Mouse (Mus musculus) cerebellum, adult 2 months (tissue): ENCODE data around the gene Fam185a. TPM values are rescaled to one million over a fixed set of nuclear protein-coding genes. Genes with fewer than 3 reads are reported as not detected.

Experiments
- DNase-seq, 2 experiments: peaks; one replicate each; pipeline ENCODE4 v3.0.0; 2021
- H3K27ac ChIP-seq: fragments of 200-500 bp; 2 replicates; pipeline ENCODE4 v1.5.1; 2012; ENCODE audit warnings: low read length, control low read depth, inconsistent platforms; ENCODE audit not compliant: insufficient read depth
- H3K27me3 ChIP-seq: fragments of 200-500 bp; 2 replicates; pipeline ENCODE4 v1.6.1; 2012; ENCODE audit warnings: inconsistent platforms, mild to moderate bottlenecking, low read length, moderate library complexity; ENCODE audit not compliant: control insufficient read depth, insufficient read depth
- H3K4me1 ChIP-seq: fragments of 200-500 bp; 2 replicates; pipeline ENCODE4 v1.6.1; 2011; ENCODE audit warnings: low read length; ENCODE audit not compliant: control insufficient read depth, insufficient read depth
- H3K4me3 ChIP-seq: fragments of 200-500 bp; replicated peaks from 2 replicates; pipeline ENCODE3; 2011; ENCODE audit warnings: mild to moderate bottlenecking, low read depth, low read length, control low read depth; ENCODE audit not compliant: insufficient read depth
- CTCF ChIP-seq: fragments of 200-500 bp; IDR thresholded peaks from 2 replicates; pipeline ENCODE4 v1.5.1; 2011; ENCODE audit warnings: low read depth, mild to moderate bottlenecking, control low read depth, low read length, moderate library complexity, borderline replicate concordance; ENCODE audit not compliant: insufficient read depth
- POLR2A ChIP-seq: fragments of 200-500 bp; IDR thresholded peaks from 2 replicates; pipeline ENCODE4 v1.6.1; 2011; ENCODE audit warnings: low read length, control low read depth, borderline replicate concordance; ENCODE audit not compliant: insufficient read depth
- WGBS: fragments of 180-500 bp; shearing (Covaris S2); methylation state at CpG from one replicate; pipeline ENCODE4 v1.1.7; 2018; 5-methylcytosine and 5-hydroxymethylcytosine counted together
- polyA plus RNA-seq: library from polyadenylated mRNA; depleted of rRNA; stranded (reverse); fragments of >200 nt; gene quantifications from 2 replicates; pipeline ENCODE4 v1.2.3, GENCODE M21; 2012; rRNA removed

Fam185a gene
- polyA plus RNA-seq, 1 experiment, result 8.0 TPM

DNA sequence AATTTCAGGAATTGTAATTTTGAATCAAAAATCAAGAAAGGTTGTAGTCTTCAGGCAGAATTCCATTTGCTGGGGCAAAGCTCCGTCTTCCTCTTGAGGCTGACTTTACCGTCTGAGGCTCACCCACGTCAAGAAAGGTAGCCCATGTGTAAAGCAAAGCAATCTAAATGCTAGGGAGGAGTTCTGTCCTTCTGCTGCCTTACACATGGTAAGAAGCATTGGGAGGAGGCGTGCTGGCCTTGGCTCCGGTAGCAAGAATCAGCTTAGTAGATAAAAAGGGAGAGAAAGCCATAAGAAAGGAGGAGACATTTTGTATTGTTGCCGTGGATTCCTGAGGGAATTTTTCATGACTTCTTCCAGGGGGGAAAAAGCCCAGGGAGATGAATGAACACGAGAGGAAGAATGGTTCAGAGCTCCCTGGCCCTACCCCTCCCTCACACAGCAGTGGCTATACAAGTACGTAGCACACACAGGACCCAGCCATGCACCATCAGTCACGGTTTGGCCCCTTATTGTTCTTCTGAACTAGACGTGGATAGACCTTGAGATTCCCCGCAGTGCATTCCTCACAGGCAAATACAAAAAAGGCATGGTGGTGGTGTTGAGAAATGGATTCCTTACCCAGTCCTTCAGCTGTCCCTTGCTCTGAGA is 102.2 kb downstream of the Fam185a start:
- H3K4me3 ChIP-seq, result no peak overlapping the region
- no peak overlapping the region for H3K27ac ChIP-seq
- no peaks in the 10 kb centered on the region for H3K27me3 ChIP-seq
- DNase-seq, result no peak
- no peak for TF ChIP-seq CTCF
- TF ChIP-seq POLR2A, result no peak
- WGBS, result 34% methylated on average over 11 of the region's 11 CpGs
- no peaks in the 10 kb centered on the region for H3K4me1 ChIP-seq

DNA sequence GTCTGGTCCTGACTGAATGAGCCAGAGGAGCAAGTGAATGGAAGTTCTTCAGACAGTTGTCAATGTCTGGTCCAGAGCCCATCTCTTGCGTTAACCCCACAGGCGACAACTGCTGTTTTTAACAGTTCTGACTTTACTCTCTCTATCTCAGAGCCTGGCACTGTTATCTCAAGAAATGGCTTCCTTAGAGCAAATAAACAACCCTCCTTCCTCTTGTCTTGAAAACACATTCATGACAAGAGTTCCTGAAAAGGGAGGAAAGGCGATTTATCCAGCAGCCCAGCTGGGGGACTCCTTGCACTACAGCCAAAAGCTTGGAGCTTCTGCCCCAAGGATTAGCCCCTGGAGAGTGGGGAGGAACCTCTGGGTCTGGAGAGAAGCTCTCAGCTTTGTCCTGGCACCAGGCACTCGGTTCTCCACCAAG is 102.7 kb downstream of the Fam185a start:
- 30% methylated on average over 4 of the region's 4 CpGs for WGBS
- Histone ChIP-seq H3K4me1 (no peaks in the 10 kb centered on the region), H3K4me3 (no peak overlapping the region), H3K27ac (no peak overlapping the region), H3K27me3 (no peaks in the 10 kb centered on the region)
- TF ChIP-seq CTCF, result no peak
- TF ChIP-seq POLR2A, result no peak
- no peak for DNase-seq

DNA sequence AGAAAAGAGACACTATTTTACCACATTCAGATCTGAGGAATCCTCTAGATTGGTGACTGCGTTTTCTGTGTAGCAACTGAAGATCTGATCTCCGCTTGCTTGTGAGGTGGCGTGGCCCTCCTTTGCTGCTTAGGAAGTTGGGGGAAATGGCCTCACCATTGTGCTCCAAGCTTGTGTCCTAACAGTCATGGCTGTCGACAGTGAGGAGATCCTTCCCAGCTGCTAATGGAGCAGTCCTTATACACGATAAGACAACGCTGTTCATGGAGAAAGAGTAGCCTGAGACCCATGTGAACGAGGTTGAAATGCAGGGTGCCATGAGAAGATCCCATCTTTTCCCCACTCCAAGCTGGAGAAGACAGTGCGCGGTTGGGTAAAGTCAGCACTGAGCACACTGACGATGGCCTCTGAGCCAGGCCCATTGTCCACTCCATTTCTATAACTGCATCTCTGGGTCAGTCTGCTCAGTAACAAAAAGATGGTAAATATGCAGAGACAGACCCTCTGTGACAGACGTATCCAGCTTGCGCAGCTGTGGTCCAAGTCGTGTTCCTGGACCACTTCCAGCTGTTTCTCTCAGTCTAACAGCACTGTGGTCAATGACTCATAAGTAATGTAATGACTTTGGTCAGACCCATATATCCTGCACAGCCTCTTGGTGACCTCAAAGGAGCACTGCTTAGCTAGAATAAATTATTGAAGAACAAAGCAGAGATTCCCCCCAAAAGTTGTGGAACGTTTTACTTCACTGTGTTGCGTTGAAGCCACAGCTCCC is 103.5 kb downstream of the Fam185a start:
- 72% methylated on average over 15 of the region's 15 CpGs for WGBS
- H3K27ac ChIP-seq, result no peak overlapping the region
- TF ChIP-seq POLR2A, result no peak
- no peak for TF ChIP-seq CTCF
- no peak for DNase-seq
- no peaks in the 10 kb centered on the region for H3K27me3 ChIP-seq
- H3K4me1 ChIP-seq, result no peaks in the 10 kb centered on the region
- no peak overlapping the region for H3K4me3 ChIP-seq

DNA sequence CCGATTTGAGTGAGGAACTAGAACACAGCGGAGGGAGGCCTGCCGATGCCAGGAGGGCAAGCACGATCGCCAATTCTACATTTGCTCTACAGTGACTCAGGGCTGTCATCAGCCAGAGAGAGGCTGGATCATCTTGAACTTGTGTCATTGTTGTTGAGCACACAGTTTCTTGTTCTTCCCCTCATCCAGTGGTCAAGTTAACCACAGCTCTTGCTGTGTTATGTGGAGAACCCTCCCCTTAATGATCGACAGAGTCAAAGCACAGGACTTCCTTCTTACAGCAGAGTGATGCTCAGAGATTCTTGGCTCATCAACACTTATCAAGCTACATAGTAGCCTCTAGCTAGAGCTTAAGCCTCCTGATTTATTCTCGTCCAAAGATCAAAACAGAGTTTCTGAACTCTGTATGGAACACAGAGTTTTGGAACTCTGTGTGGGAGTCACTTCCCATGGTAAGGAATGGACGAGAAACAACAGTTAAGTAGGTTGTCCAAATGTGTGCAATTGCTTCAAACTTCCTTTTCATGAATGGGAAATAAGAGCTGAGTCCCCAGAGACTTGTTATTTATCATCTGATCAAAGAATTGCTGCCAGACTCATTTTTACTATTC is 104.5 kb downstream of the Fam185a start:
- no peak overlapping the region for H3K27ac ChIP-seq
- WGBS, result 85% methylated on average over 8 of the region's 8 CpGs
- H3K4me3 ChIP-seq, result no peak overlapping the region
- DNase-seq, result no peak
- H3K27me3 ChIP-seq, result no peaks in the 10 kb centered on the region
- H3K4me1 ChIP-seq, result no peaks in the 10 kb centered on the region
- TF ChIP-seq CTCF (no peak), POLR2A (no peak)

Other genes starting within 250 kb of the Fam185a start
- 13.9 and 15.1 TPM in 2 replicates for gene Gsap, start 238.7 kb upstream of the Fam185a start, polyA plus RNA-seq
- gene Fgl2, start 52.3 kb upstream of the Fam185a start, polyA plus RNA-seq, result 0.59 and 1.1 TPM in 2 replicates
- 0.33 and 0.73 TPM in 2 replicates for gene Ccdc146, start 281 bp upstream of the Fam185a start, polyA plus RNA-seq
- gene Lrrc17, start 118.6 kb downstream of the Fam185a start, polyA plus RNA-seq, result 0.18 and 0.22 TPM in 2 replicates
- gene Fbxl13, start 220.7 kb downstream of the Fam185a start, polyA plus RNA-seq, result 0.21 and 0.30 TPM in 2 replicates
- gene Armc10, start 220.9 kb downstream of the Fam185a start, polyA plus RNA-seq, result 17.3 and 17.9 TPM in 2 replicates